Mouse (Mus musculus): ENCODE measurements around the gene Tmem116.

GRCm38 (mm10) chr5:121493305-121493704 lies 41.6 kb downstream of the Tmem116 start:
- no peak for TF ChIP-seq ZMIZ1 (IDR thresholded peaks at IDR 0.05; ENCODE audit: low read depth, low read length)
- no peak for TF ChIP-seq EP300 (IDR thresholded peaks at IDR 0.05; ENCODE audit: low read length)
- no peak for TF ChIP-seq E2F4 (IDR thresholded peaks at IDR 0.05; ENCODE audit: insufficient replicate concordance, low read depth, low read length)
- TF ChIP-seq BHLHE40 (IDR thresholded peaks at IDR 0.05; ENCODE audit: low read depth, low read length), result no peak
- TF ChIP-seq MAX (IDR thresholded peaks at IDR 0.05; ENCODE audit: low read length), result no peak
- no peak for TF ChIP-seq GABPA (IDR thresholded peaks at IDR 0.05; ENCODE audit: insufficient replicate concordance, low read depth, low read length)
- TF ChIP-seq SMC3 (IDR thresholded peaks at IDR 0.05; ENCODE audit: low read depth, low read length), result no peak

Data from CH12.LX (cell line).